Mouse (Mus musculus) embryonic fibroblast, embryonic 13.5 days (primary cell): ENCODE data around the gene Morn3. TPM values are rescaled to one million over a fixed set of nuclear protein-coding genes. Genes with fewer than 3 reads are reported as not detected.

Source experiments
- H3K27ac ChIP-seq: 2 replicates; pipeline ENCODE4 v1.5.1; 2012; ENCODE audit warnings: low read length, control low read depth, inconsistent platforms; ENCODE audit not compliant: insufficient read depth
- H3K4me1 ChIP-seq: 2 replicates; pipeline ENCODE4 v1.6.1; 2011; ENCODE audit warnings: low read length; ENCODE audit not compliant: control insufficient read depth, insufficient read depth
- H3K4me3 ChIP-seq: 2 replicates; pipeline ENCODE4 v1.5.1; 2011; ENCODE audit warnings: mild to moderate bottlenecking, control low read depth, low read length; ENCODE audit not compliant: insufficient read depth
- CTCF ChIP-seq: IDR thresholded peaks from 2 replicates; pipeline ENCODE4 v1.5.1; 2011; ENCODE audit warnings: mild to moderate bottlenecking, control low read depth, low read length, moderate library complexity, borderline replicate concordance; ENCODE audit not compliant: insufficient read depth
- POLR2A ChIP-seq: IDR thresholded peaks from 2 replicates; pipeline ENCODE4 v1.6.1; 2011; ENCODE audit warnings: low read depth, mild to moderate bottlenecking, control low read depth, low read length, moderate library complexity
- polyA plus RNA-seq: library from polyadenylated mRNA; stranded (reverse); fragments of >200 nt; gene quantifications from 2 replicates; pipeline ENCODE4 v1.2.4, GENCODE M21; 2011; ENCODE audit warnings: low read depth; ENCODE audit not compliant: missing spikeins, insufficient read length

Gene Morn3
- polyA plus RNA-seq, 1 experiment: not detected

- Histone ChIP-seq H3K4me3 (no peak overlapping the region), H3K27ac (no peak overlapping the region), H3K4me1 (no peaks in the 10 kb centered on the region)
- TF ChIP-seq CTCF (no peak), POLR2A (no peak)
Observed at GRCm38 (mm10) chr5:122997205-122998204, 49.3 kb downstream of the Morn3 start.

GRCm38 (mm10) chr5:122994910-122995309, 51.9 kb downstream of the Morn3 start:
- Histone ChIP-seq H3K27ac (no peak overlapping the region), H3K4me1 (peaks cover 7% of the 10 kb centered on the region; the same call in 1 of the 2 replicates), H3K4me3 (no peak overlapping the region)
- TF ChIP-seq POLR2A (no peak), CTCF (no peak)

- Histone ChIP-seq H3K27ac (no peak overlapping the region), H3K4me1 (peaks cover 7% of the 10 kb centered on the region; the same call in 1 of the 2 replicates), H3K4me3 (no peak overlapping the region)
- TF ChIP-seq CTCF (no peak), POLR2A (no peak)
Observed at GRCm38 (mm10) chr5:122994303-122994846, 52.4 kb downstream of the Morn3 start.

GRCm38 (mm10) chr5:122993811-122994210, 53.0 kb downstream of the Morn3 start:
- TF ChIP-seq POLR2A: no peak
- no peak for TF ChIP-seq CTCF
- Histone ChIP-seq H3K4me1 (peaks cover 7% of the 10 kb centered on the region; the same call in 1 of the 2 replicates), H3K27ac (no peak overlapping the region), H3K4me3 (no peak overlapping the region)

- Histone ChIP-seq H3K4me3 (no peak overlapping the region), H3K4me1 (peaks cover 7% of the 10 kb centered on the region; the same call in 1 of the 2 replicates), H3K27ac (no peak overlapping the region)
- TF ChIP-seq POLR2A (no peak), CTCF (no peak)
Observed at GRCm38 (mm10) chr5:122991350-122992004, 55.3 kb downstream of the Morn3 start.

- peaks cover 7% of the 10 kb centered on the region; the same call in 1 of the 2 replicates for H3K4me1 ChIP-seq
- TF ChIP-seq POLR2A (no peak), CTCF (no peak)
- no peak overlapping the region for H3K27ac ChIP-seq
- peak overlapping the region; percentile 46 for H3K4me3 ChIP-seq
Observed at GRCm38 (mm10) chr5:122990411-122991160, 56.2 kb downstream of the Morn3 start.

GRCm38 (mm10) chr5:122989551-122990330, 57.1 kb downstream of the Morn3 start, which contains the start of gene Kdm2b:
Gene Kdm2b (minus strand): TSS chr5:122989823.
- H3K4me1 ChIP-seq: peaks cover 7% of the 10 kb centered on the region; the same call in 1 of the 2 replicates
- TF ChIP-seq CTCF (no peak), POLR2A (no peak)
- H3K27ac ChIP-seq: peak within 1 kb of the TSS; percentile 19; the same call in 1 of the 2 replicates
- peak within 1 kb of the TSS; percentile 46 for H3K4me3 ChIP-seq

- Histone ChIP-seq H3K4me3 (peak overlapping the region; percentile 46), H3K4me1 (peaks cover 7% of the 10 kb centered on the region; the same call in 1 of the 2 replicates), H3K27ac (no peak overlapping the region)
- TF ChIP-seq POLR2A (peak; percentile 48; the same call in 1 of the 2 replicates), CTCF (no peak)
Observed at GRCm38 (mm10) chr5:122989001-122989525, 57.8 kb downstream of the Morn3 start.
